Mouse (Mus musculus) CD4-positive, CD25-positive, alpha-beta regulatory T cell, adult 2 months (primary cell): ENCODE data around the gene Fam71e1.

Experiments
- DNase-seq: peaks from one replicate; pipeline ENCODE4 v3.0.0-alpha.2; 2012; ENCODE audit warnings: low read depth, low spot score

The Fam71e1 gene

DNA sequence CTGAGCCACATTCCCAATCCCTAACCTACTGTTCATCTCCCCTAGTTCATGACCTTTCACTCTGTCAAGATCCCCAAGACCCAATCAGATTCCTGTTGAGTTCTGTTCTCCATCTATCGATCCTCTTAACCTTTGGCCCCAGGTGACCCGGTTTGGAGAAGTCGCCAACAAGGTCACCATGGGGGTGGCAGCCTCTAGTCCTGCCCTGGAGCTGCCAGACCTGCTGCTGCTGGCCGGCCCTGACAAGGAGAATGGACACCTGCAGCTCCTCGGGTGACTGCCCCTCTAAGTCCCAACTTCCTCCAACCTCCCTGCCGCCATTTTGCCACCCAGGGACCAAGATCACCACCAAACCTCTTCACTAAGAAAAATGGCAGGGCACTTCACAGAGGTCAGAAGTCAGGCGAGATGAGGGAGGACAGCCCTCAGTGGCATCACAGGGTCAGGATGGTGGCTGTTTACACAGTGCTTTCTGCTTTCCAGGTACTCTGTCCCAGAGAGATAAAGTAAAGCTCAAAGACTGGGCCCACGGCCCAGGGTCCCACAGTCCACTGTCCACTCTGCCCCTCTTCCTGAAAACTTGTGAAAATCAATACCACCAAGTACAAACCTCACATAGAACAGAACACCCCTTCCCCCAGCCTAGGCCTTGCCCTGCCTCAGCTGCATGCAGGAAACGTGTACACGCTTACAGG is 1.1 kb downstream of the Fam71e1 start:
- DNase-seq = no peak

GRCm38 (mm10) chr7:44498922-44499321 is 2.5 kb downstream of the Fam71e1 start:
- DNase-seq = no peak

GRCm38 (mm10) chr7:44500046-44500445 is 3.7 kb downstream of the Fam71e1 start:
- no peak for DNase-seq

DNA sequence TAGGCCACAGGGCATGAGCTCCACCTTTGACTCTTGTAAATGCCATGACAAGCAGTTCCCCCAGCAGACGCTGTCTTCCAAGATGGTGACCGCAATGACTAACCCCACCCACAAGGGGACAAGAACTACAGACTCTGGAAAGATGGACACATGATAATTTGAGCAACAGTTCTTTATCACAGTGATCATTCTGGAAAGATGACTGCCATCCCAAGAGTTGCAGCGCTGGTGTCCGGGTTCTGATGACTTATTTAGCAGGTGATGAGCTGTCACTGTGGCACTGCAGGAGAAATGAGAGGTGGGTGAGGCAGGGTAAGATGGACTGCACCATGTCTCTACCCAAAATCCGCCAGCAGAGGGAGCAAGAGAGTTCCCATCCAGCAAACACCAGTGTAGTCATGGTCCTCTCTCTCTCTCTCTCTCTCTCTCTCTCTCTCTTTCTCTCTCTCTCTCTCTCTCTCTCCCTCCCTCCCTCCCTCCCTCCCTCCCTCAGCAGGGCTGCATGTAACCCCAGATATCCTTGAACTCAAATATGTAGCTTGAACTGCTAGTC is 5.3 kb downstream of the Fam71e1 start:
- DNase-seq = peak; percentile 90

DNA sequence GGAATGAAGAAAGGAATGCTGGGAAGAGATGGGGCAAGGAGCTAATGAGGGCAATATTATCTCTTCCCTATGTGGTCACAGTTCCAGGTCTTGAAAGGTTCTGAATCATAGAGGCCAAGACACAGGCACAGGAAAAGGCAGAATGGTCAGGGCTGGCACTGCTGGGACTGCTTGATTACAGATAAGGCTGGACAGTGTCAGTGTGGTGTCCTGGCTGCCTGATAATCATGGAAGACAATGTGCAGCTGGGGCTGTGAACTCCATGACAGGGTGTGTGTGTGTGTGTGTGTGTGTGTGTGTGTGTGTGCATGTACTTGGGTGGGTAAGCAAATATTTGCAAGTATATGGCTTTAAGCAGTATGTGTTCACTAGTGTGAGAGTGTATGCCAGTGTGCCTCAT is 11.1 kb downstream of the Fam71e1 start:
- no peak for DNase-seq

DNA sequence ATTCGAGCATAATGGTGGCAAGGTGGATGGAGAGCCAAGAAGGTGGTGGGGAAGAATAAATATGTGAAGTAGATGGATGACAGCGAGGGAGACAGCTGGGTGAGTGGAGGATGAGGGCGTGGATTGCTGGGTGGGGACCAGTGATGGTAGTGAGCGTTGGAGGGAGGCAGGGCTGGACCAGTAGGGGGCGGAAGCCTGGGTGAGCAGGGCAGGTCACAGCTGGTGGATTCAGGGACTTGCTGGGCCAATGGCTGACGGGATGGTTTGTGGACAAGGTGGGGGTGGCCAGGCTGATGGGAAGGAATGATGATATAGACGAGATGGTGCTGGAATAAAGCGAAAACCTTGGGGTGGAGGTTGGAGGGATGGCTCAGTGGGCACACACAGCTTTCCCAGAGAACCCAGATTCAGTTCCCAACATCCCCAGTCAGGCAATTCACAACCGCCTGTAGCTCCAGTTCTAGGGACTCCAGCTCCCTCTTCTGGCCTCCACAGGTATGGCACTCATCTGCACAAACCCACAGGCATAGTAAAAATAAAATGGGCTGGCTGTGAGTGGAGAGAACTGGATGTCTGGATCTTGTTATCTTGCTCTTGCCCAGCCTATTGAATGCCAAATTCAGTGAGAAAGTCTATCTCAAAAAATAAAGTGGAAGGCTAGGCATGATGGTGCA is 23.0 kb downstream of the Fam71e1 start:
- peak; percentile 40 for DNase-seq

- DNase-seq = no peak
Observed at GRCm38 (mm10) chr7:44520990-44521389, 24.6 kb downstream of the Fam71e1 start.

GRCm38 (mm10) chr7:44521710-44522109 is 25.3 kb downstream of the Fam71e1 start:
- DNase-seq = peak; percentile 71

DNA sequence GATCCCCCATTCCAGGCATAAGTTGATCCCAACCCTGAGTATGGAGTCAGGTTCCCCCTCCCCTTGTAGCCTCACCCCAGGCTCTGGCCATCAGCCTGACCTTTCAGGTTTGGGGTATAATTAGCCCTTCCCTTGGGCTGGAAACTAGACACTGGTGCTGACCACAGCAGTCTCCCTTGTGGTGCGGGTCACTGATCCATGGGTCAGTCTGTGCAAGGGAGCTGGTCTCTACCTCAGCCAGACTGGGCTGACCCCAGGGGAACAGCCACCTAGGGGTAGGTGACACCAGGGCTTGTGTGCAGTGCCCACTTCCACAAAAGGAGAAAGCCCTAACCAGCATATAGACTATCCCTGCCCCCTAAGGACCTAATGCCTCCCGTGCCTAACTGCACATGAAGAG is 26.7 kb downstream of the Fam71e1 start:
- no peak for DNase-seq

GRCm38 (mm10) chr7:44524502-44524901 is 28.1 kb downstream of the Fam71e1 start, which contains the start of gene Mybpc2:
Gene Mybpc2, minus strand, starts transcription at chr7:44524656.
- no peak for DNase-seq

- DNase-seq = no peak
Observed at GRCm38 (mm10) chr7:44525126-44525832, 28.9 kb downstream of the Fam71e1 start.

GRCm38 (mm10) chr7:44526414-44527154 is 30.2 kb downstream of the Fam71e1 start:
- DNase-seq = no peak

GRCm38 (mm10) chr7:44527483-44528398 is 31.4 kb downstream of the Fam71e1 start:
- peak; percentile 88 for DNase-seq

GRCm38 (mm10) chr7:44529518-44529917 is 33.1 kb downstream of the Fam71e1 start:
- no peak for DNase-seq

GRCm38 (mm10) chr7:44530507-44530906 is 34.1 kb downstream of the Fam71e1 start:
- no peak for DNase-seq

DNA sequence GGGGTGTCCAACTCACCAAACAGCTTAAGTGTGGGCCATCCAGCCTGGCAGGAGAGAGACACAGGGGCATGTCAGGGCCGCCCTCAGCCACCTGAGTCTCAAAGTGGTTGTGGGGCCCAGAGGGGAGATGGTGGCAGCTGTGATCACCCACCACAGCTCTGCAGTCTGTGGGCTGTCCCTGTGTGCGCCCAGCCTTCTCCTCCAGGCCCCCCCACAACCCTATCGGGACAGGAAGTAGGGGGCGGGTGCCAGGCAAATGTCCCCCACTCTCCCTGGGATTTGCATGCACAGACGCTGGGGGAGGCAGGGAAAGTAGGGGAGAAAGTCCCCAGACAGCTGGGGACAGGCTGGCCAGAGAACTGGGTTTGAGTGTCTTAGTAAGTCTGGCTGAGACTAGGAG is 34.8 kb downstream of the Fam71e1 start:
- DNase-seq = no peak

DNA sequence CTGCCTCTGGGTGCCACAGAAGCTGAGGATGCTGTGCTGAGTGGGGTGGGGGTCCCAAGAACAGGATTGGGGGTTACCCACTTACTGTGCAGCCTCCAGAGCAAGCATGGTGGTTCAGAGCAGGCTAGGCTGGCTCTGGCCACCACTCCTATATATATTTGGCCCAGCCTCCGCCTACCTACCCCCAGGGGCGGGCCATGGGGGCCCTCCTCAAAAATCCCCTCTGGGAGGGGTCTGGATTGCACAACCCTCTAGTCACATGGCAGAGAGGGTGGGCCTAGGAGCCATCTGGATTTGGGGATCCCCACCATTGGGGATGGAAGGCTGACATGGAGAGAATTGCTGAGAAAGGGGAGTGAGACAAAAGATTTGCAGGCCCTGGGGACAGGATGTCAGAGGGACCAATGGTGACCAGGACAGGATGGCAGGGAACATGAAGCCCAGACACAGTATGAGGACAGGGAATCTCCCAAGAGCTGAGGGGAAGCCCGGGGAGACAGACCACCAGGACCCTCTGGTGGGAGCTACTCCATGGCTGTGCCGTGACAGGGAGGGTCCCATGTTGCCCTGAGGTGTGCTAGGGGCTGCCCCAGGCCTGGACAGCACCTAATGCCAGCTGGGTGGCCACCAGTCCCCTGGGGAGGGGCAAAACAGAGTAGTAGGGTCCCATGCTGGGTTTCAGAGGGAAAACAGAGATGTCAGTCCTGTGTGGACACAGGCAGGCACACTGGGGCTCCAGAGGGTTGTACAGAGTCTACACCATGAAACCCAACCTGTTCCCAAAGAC is 35.8 kb downstream of the Fam71e1 start, which contains the start of gene Spib:
Gene Spib (minus strand): TSS at position 126 of the 787 bp plus-strand sequence.
- no peak for DNase-seq

DNA sequence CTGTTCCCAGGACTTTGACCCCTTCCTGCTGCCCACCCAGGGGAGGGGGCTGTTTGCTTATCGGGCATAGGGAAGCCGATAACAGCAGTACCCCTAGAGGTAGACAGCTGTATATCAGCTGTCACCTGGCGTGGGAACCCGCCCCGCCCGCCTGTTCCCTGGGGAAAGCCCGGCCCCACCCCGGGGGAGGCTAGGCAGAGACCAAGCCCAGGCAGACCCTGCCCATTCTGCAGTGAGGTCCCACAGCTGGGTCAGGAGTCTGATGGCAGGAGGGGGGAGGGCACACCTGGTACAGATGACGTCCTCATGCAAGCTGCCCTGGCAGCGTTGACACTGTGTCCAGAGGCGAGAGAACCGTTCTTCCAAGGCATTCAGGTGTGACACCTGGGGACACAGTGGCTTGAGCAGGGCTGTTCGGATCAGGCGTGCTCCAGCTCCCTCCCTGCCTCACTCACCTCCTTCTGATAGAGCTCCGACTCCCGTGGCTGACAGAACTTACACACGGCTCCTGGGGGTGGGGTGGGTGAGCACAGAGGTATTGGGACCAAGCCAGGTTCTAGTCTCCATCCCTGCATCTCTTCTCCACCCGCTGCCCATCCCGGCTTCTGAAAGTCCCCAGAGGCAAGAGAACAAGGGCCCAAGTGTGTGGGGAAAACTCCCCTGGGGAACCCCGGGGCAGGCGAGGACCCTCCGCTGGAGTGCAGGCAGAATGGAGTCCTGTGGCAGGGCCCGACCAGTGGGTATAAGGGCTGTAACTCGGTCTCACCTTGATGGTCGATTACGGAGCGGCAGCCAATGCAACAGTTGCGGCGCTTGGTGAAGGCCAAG is 36.8 kb downstream of the Fam71e1 start:
- no peak for DNase-seq

DNA sequence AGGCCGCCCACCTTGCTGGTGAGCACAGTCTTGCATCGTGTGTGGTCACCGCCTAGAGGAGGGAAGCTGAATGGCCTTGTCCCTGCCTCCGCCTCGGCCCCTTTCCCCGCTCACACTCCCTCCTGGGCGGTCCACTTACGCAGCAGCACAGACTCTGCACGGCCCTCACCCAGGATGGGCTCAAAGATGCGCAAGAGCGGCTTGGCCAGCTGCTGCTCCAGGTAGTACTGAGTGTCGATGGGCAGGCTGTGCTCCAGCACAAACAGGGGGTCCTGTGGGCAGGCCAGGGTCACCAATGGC is 37.3 kb downstream of the Fam71e1 start:
- DNase-seq = no peak
